Mouse (Mus musculus): ENCODE measurements around the gene Rpl37. TPM values are rescaled to one million over a fixed set of nuclear protein-coding genes. Genes with fewer than 3 reads are reported as not detected.

The Rpl37 gene
- polyA plus RNA-seq, 1 experiment: 981 TPM

DNA sequence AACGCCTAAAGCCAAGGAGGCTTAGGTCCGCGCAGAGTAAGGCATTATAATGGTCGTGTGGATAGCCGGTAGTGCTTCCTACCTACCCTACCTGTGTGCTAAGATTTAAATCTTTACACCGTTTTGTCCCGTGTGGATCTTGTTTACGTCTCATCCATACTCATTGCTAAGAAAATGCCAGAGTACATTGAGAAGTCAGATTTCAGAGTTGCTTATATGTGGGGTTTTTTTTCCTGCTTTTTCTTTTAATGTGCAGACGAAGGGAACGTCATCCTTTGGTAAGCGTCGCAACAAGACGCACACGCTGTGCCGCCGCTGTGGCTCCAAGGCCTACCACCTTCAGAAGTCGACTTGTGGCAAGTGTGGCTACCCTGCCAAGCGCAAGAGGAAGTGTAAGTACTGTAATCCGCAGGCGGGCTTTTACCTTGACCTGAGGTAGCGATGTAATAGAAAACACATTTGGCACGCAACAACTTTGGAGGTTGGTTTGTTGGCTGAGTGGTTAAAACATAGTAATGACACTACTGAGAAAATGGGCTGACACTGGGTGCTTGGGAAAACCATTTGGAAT, 671 bp downstream of the Rpl37 start:
- peak overlapping the region; percentile 5; the same call in 1 of the 2 replicates for H3K27ac ChIP-seq (ENCODE audit: insufficient read depth, low read length)
- TF ChIP-seq POLR2A (IDR thresholded peaks at IDR 0.05; ENCODE audit: borderline replicate concordance, insufficient read depth, low read length) (no peak), CTCF (IDR thresholded peaks at IDR 0.05; ENCODE audit: borderline replicate concordance, insufficient read depth, low read depth, low read length) (no peak)
- H3K4me1 ChIP-seq (ENCODE audit: control insufficient read depth, insufficient read depth, low read length): no peaks in the 10 kb centered on the region
- H3K4me3 ChIP-seq (replicated peaks; ENCODE audit: insufficient read depth, low read depth, low read length): peak overlapping the region; percentile 64
- H3K27me3 ChIP-seq (ENCODE audit: control insufficient read depth, insufficient read depth, low read length): no peaks in the 10 kb centered on the region
- 1% methylated on average over 22 of the region's 22 CpGs for WGBS
- peak in 1 of 2 experiments; percentile 14 for DNase-seq

DNA sequence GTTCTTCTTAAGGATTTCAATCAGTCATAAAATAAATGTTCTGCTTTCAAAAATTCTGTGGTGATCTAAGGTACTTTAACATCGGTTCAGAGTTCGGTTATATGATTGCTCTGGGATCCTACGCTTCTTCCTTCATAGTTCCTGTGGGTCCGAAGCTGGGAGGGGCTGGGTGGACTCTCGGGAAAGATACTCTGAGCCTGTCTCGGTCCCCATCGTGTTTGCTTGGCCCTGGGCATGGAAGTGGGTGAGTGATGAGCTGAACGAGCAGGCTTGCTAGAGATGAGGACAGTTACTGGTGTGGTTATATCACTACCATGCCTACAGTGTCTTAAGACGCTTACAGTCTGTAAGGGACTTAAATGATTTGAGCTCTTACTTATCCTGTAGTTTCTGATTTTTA, 2.2 kb downstream of the Rpl37 start:
- Histone ChIP-seq H3K27ac (ENCODE audit: insufficient read depth, low read length) (no peak overlapping the region), H3K4me1 (ENCODE audit: control insufficient read depth, insufficient read depth, low read length) (no peaks in the 10 kb centered on the region), H3K4me3 (replicated peaks; ENCODE audit: insufficient read depth, low read depth, low read length) (no peak overlapping the region), H3K27me3 (ENCODE audit: control insufficient read depth, insufficient read depth, low read length) (no peaks in the 10 kb centered on the region)
- TF ChIP-seq CTCF (IDR thresholded peaks at IDR 0.05; ENCODE audit: borderline replicate concordance, insufficient read depth, low read depth, low read length) (no peak), POLR2A (IDR thresholded peaks at IDR 0.05; ENCODE audit: borderline replicate concordance, insufficient read depth, low read length) (no peak)
- DNase-seq: no peak
- 87% methylated on average over 9 of the region's 9 CpGs for WGBS

DNA sequence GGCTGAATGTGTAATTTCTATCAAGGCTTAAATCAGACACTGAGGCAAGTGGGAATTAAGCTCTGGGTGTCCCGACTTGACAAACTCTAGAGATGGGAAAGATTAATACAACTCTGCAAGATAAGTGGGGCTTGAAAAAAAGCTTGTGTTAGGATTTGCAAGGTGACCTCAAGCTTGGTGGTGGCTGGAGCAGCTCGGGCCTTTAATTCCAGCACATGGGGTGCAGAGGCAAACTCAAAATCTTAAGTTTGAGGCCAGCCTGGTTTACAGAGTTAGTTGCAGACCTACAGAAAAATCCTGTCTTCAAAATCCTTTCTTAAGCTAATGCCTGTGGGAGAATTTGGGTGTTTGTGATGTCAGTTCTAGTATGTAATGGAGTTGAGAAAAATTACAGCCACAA, 2.7 kb downstream of the Rpl37 start:
- H3K4me3 ChIP-seq (replicated peaks; ENCODE audit: insufficient read depth, low read depth, low read length): no peak overlapping the region
- 96% methylated on average over 2 of the region's 2 CpGs for WGBS
- no peaks in the 10 kb centered on the region for H3K4me1 ChIP-seq (ENCODE audit: control insufficient read depth, insufficient read depth, low read length)
- no peaks in the 10 kb centered on the region for H3K27me3 ChIP-seq (ENCODE audit: control insufficient read depth, insufficient read depth, low read length)
- no peak for DNase-seq
- no peak overlapping the region for H3K27ac ChIP-seq (ENCODE audit: insufficient read depth, low read length)
- TF ChIP-seq CTCF (IDR thresholded peaks at IDR 0.05; ENCODE audit: borderline replicate concordance, insufficient read depth, low read depth, low read length) (no peak), POLR2A (IDR thresholded peaks at IDR 0.05; ENCODE audit: borderline replicate concordance, insufficient read depth, low read length) (no peak)

DNA sequence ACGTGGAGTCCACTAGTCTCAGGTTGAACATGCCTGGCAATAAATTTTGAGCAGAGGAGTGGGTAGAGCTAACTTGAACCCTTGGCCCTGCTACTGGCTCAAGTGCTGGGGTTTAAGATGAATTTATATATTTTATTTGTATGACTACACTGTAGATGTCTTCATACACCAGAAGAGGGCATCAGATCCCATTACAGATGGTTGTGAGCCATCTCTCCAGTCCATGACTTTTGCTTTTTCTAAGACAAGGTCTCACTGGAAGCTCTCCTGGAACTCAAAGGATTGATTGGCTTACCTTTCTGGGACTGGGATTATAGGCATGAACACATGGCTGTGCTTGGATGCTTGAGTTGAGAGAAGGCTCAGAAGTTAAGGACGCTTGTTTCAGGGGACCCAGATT, 3.3 kb downstream of the Rpl37 start:
- Histone ChIP-seq H3K4me3 (replicated peaks; ENCODE audit: insufficient read depth, low read depth, low read length) (no peak overlapping the region), H3K27ac (ENCODE audit: insufficient read depth, low read length) (no peak overlapping the region), H3K27me3 (ENCODE audit: control insufficient read depth, insufficient read depth, low read length) (no peaks in the 10 kb centered on the region), H3K4me1 (ENCODE audit: control insufficient read depth, insufficient read depth, low read length) (no peaks in the 10 kb centered on the region)
- TF ChIP-seq CTCF (IDR thresholded peaks at IDR 0.05; ENCODE audit: borderline replicate concordance, insufficient read depth, low read depth, low read length) (no peak), POLR2A (IDR thresholded peaks at IDR 0.05; ENCODE audit: borderline replicate concordance, insufficient read depth, low read length) (no peak)
- DNase-seq: no peak
- 89% methylated on average over 2 of the region's 2 CpGs for WGBS

DNA sequence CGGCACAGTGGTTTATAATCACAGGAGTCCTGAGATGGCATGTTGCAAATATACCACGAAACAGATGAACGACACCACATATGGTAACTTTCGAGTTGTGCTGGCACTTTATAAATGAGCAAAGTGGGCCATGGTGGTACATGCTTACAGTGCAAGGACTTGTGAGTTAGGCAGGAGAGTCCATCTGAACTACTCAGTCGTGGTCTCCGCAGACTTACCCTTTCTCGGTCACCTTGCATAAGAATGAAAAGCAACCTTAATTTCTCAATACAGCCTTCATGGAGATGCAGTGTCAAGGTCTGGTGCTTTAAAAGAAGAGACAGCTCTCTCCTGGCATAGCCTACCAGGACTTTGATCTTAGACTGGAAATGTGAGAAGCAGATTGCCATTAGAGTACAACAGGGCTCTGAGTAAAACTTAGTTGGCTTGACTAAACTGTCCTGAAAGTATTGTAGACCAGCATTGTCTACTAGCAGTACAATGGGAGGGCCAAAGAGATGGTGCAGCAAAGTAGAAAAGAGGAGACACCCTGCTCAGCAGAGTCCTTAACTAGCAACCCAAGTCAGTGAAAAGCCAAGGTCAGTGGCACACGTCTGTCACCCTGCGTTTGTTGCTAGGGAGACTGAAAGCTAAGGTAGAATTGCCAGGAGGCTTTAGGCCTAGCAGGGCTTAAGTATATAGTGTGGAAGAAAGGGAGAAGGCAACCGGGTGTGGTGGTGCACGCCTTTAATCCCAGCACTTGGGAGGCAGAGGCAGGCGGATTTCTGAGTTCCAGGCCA, 5.3 kb downstream of the Rpl37 start:
- no peaks in the 10 kb centered on the region for H3K4me1 ChIP-seq (ENCODE audit: control insufficient read depth, insufficient read depth, low read length)
- 83% methylated on average over 12 of the region's 12 CpGs for WGBS
- TF ChIP-seq CTCF (IDR thresholded peaks at IDR 0.05; ENCODE audit: borderline replicate concordance, insufficient read depth, low read depth, low read length): no peak
- no peak for DNase-seq
- H3K27me3 ChIP-seq (ENCODE audit: control insufficient read depth, insufficient read depth, low read length): no peaks in the 10 kb centered on the region
- no peak overlapping the region for H3K27ac ChIP-seq (ENCODE audit: insufficient read depth, low read length)
- H3K4me3 ChIP-seq (replicated peaks; ENCODE audit: insufficient read depth, low read depth, low read length): no peak overlapping the region

DNA sequence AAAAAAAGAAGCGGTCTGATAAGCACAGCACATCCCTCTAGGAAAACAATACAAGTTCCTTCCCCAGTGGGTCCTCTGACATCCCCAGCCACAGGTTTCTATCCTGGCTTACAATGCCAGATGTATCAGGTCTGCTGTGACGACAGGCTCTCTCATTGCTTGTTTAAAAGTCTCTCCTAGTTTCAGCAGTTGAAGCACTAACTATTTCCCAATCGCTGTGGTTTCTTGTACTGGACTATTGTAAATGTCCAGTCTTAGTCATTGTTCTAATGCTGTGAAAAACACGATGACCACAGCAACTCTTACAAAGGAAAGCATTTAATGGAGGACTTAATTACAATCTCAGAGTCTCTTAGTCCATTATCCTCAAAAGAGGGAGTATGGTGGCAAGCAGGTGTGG, 10.0 kb downstream of the Rpl37 start:
- no peak for DNase-seq
- WGBS: 74% methylated on average over 4 of the region's 4 CpGs
- H3K27ac ChIP-seq (ENCODE audit: insufficient read depth, low read length): no peak overlapping the region
- H3K27me3 ChIP-seq (ENCODE audit: control insufficient read depth, insufficient read depth, low read length): no peaks in the 10 kb centered on the region
- H3K4me3 ChIP-seq (replicated peaks; ENCODE audit: insufficient read depth, low read depth, low read length): no peak overlapping the region
- H3K4me1 ChIP-seq (ENCODE audit: control insufficient read depth, insufficient read depth, low read length): no peaks in the 10 kb centered on the region
- TF ChIP-seq CTCF (IDR thresholded peaks at IDR 0.05; ENCODE audit: borderline replicate concordance, insufficient read depth, low read depth, low read length) (no peak), POLR2A (IDR thresholded peaks at IDR 0.05; ENCODE audit: borderline replicate concordance, insufficient read depth, low read length) (no peak)

DNA sequence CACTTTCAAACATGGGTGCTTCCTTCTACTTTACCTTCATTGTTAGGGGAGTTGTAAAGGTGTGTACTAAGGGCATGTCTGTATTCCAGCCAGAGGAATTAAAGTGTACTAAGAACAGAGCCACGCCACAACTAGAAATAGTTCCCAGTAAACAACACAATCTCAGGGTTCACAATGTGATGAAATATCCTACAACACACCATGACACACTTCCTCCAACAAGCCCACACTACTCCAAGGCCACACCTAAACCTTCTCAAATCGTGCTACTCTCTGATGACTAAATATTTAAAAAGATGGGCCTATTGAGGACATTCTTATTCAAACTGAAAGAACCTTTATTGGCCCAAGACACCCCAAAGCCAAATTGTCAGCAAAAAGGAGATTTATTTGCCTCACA, 11.0 kb downstream of the Rpl37 start:
- Histone ChIP-seq H3K4me1 (ENCODE audit: control insufficient read depth, insufficient read depth, low read length) (no peaks in the 10 kb centered on the region), H3K4me3 (replicated peaks; ENCODE audit: insufficient read depth, low read depth, low read length) (no peak overlapping the region), H3K27me3 (ENCODE audit: control insufficient read depth, insufficient read depth, low read length) (no peaks in the 10 kb centered on the region), H3K27ac (ENCODE audit: insufficient read depth, low read length) (no peak overlapping the region)
- WGBS: 86% methylated on average over 2 of the region's 2 CpGs
- TF ChIP-seq POLR2A (IDR thresholded peaks at IDR 0.05; ENCODE audit: borderline replicate concordance, insufficient read depth, low read length) (no peak), CTCF (IDR thresholded peaks at IDR 0.05; ENCODE audit: borderline replicate concordance, insufficient read depth, low read depth, low read length) (no peak)
- DNase-seq: no peak

Measured in cerebellum, adult 2 months (tissue).